Mouse (Mus musculus) CH12.LX (cell line): Measurements from ENCODE around the gene Igsf6. TPM values are rescaled to one million over a fixed set of nuclear protein-coding genes. Genes with fewer than 3 reads are reported as not detected.

Experiments
- DNase-seq: peaks from one replicate; pipeline ENCODE4 v3.0.0-alpha.2; 2013; ENCODE audit errors: extremely low read depth
- H3K27ac ChIP-seq: 2 replicates; pipeline ENCODE4 v1.5.1; 2012; ENCODE audit warnings: low read depth, mild to moderate bottlenecking, control low read depth, moderate library complexity; ENCODE audit not compliant: insufficient read depth
- H3K27me3 ChIP-seq: replicated peaks from 2 replicates; pipeline ENCODE3; 2012; ENCODE audit warnings: inconsistent platforms
- H3K36me3 ChIP-seq, 2 experiments: replicated peaks in 1 of 2; 2 replicates each; pipeline versions ENCODE3 to v1.6.1; 2012; ENCODE audit warnings: inconsistent platforms in 1 of 2, low read length in 1 of 2, mild to moderate bottlenecking in 1 of 2, mixed read lengths in 1 of 2, moderate library complexity in 1 of 2; ENCODE audit not compliant: control insufficient read depth in 1 of 2, insufficient read depth in 1 of 2
- H3K4me1 ChIP-seq, 2 experiments: 2 replicates each; pipeline ENCODE4 v1.6.1; 2012; ENCODE audit warnings: inconsistent platforms in 1 of 2, moderate library complexity in 1 of 2; ENCODE audit not compliant: insufficient read depth in 2 of 2, control insufficient read depth in 1 of 2
- H3K4me2 ChIP-seq: 2 replicates; pipeline ENCODE4 v1.6.1; 2012; ENCODE audit warnings: low read depth, mild to moderate bottlenecking, control low read depth; ENCODE audit not compliant: poor library complexity, insufficient read depth, severe bottlenecking
- H3K4me3 ChIP-seq, 3 experiments: fragments of 150-350 bp in 1 of 3; sonication (generic) in 1 of 3; replicated peaks in 1 of 3; 2 replicates each; pipeline versions ENCODE3 to v1.5.1; 2011 to 2012; ENCODE audit warnings: low read depth in 2 of 3, low read length in 2 of 3, mild to moderate bottlenecking in 2 of 3, moderate library complexity in 2 of 3, control low read depth in 1 of 3, improper control_type of control experiment in 1 of 3, inconsistent platforms in 1 of 3, mixed read lengths in 1 of 3; ENCODE audit not compliant: poor library complexity in 1 of 3
- H3K79me2 ChIP-seq: replicated peaks from 2 replicates; pipeline ENCODE4 v1.6.1; 2012; ENCODE audit warnings: mild to moderate bottlenecking, moderate library complexity; ENCODE audit not compliant: control insufficient read depth, poor library complexity, insufficient read depth, severe bottlenecking; ENCODE audit errors: extremely low read depth
- H3K9ac ChIP-seq: 2 replicates; pipeline ENCODE4 v1.6.1; 2012; ENCODE audit warnings: low read depth, mild to moderate bottlenecking, control low read depth, moderate library complexity; ENCODE audit not compliant: insufficient read depth
- H3K9me3 ChIP-seq: replicated peaks from 2 replicates; pipeline ENCODE3; 2012; ENCODE audit warnings: low read length, inconsistent platforms, mixed read lengths
- BHLHE40 ChIP-seq: IDR thresholded peaks from 2 replicates; pipeline ENCODE4 v1.6.1; 2011; ENCODE audit warnings: mild to moderate bottlenecking, low read depth, low read length, improper control_type of control experiment
- CHD1 ChIP-seq: IDR thresholded peaks from 2 replicates; pipeline ENCODE4 v1.6.1; 2012; ENCODE audit warnings: low read depth, low read length, improper control_type of control experiment, inconsistent platforms
- CHD2 ChIP-seq: IDR thresholded peaks from 2 replicates; pipeline ENCODE4 v1.6.1; 2011; ENCODE audit warnings: low read length, improper control_type of control experiment
- CTCF ChIP-seq, 2 experiments: IDR thresholded peaks in 1 of 2; conservative IDR thresholded peaks in 1 of 2; 2 replicates each; pipeline ENCODE4 v1.5.1; 2011 to 2012; ENCODE audit warnings: low read depth in 2 of 2, low read length in 2 of 2, improper control_type of control experiment in 1 of 2, inconsistent platforms in 1 of 2, mild to moderate bottlenecking in 1 of 2, moderate library complexity in 1 of 2
- E2F4 ChIP-seq: IDR thresholded peaks from 2 replicates; pipeline ENCODE4 v1.6.1; 2011; ENCODE audit warnings: low read depth, low read length, improper control_type of control experiment; ENCODE audit not compliant: insufficient replicate concordance
- ELF1 ChIP-seq: IDR thresholded peaks from 2 replicates; pipeline ENCODE4 v1.6.1; 2014; ENCODE audit warnings: low read depth, mild to moderate bottlenecking, inconsistent platforms, low read length, improper control_type of control experiment
- EP300 ChIP-seq: IDR thresholded peaks from 2 replicates; pipeline ENCODE4 v1.6.1; 2011; ENCODE audit warnings: low read length, improper control_type of control experiment
- ETS1 ChIP-seq: conservative IDR thresholded peaks from 2 replicates; pipeline ENCODE4 v1.6.1; 2012; ENCODE audit warnings: low read depth, mild to moderate bottlenecking, inconsistent platforms, low read length, improper control_type of control experiment, moderate library complexity
- GABPA ChIP-seq: IDR thresholded peaks from 2 replicates; pipeline ENCODE4 v1.6.1; 2012; ENCODE audit warnings: low read depth, low read length, improper control_type of control experiment, inconsistent platforms; ENCODE audit not compliant: insufficient replicate concordance
- HCFC1 ChIP-seq: IDR thresholded peaks from 2 replicates; pipeline ENCODE4 v1.6.1; 2012; ENCODE audit warnings: low read depth, mild to moderate bottlenecking, inconsistent platforms, low read length, improper control_type of control experiment
- IRF4 ChIP-seq: IDR thresholded peaks from 2 replicates; pipeline ENCODE4 v1.6.1; 2014; ENCODE audit warnings: low read depth, mild to moderate bottlenecking, inconsistent platforms, low read length, improper control_type of control experiment
- JUN ChIP-seq: IDR thresholded peaks from 2 replicates; pipeline ENCODE4 v1.6.1; 2011; ENCODE audit warnings: low read depth, mild to moderate bottlenecking, low read length, improper control_type of control experiment, moderate library complexity; ENCODE audit not compliant: insufficient read depth
- JUND ChIP-seq: conservative IDR thresholded peaks from 2 replicates; pipeline ENCODE4 v1.6.1; 2011; ENCODE audit warnings: low read depth, low read length, improper control_type of control experiment
- MAX ChIP-seq: IDR thresholded peaks from 2 replicates; pipeline ENCODE4 v1.6.1; 2011; ENCODE audit warnings: low read length, improper control_type of control experiment
- MXI1 ChIP-seq: IDR thresholded peaks from 2 replicates; pipeline ENCODE4 v1.6.1; 2011; ENCODE audit warnings: mild to moderate bottlenecking, low read depth, low read length, improper control_type of control experiment
- NELFE ChIP-seq: IDR thresholded peaks from 2 replicates; pipeline ENCODE4 v1.6.1; 2011; ENCODE audit warnings: low read depth, low read length, improper control_type of control experiment
- POLR2AphosphoS2 ChIP-seq: IDR thresholded peaks from 2 replicates; pipeline ENCODE4 v1.6.1; 2011; ENCODE audit warnings: low read depth, low read length, improper control_type of control experiment
- SIN3A ChIP-seq: IDR thresholded peaks from 2 replicates; pipeline ENCODE4 v1.6.1; 2012; ENCODE audit warnings: low read length, improper control_type of control experiment, inconsistent platforms
- USF1 ChIP-seq: IDR thresholded peaks from 2 replicates; pipeline ENCODE4 v1.6.1; 2014; ENCODE audit warnings: low read depth, mild to moderate bottlenecking, inconsistent platforms, low read length, improper control_type of control experiment
- USF2 ChIP-seq: conservative IDR thresholded peaks from 2 replicates; pipeline ENCODE4 v1.6.1; 2011; ENCODE audit warnings: low read depth, low read length, improper control_type of control experiment
- ZC3H11A ChIP-seq: IDR thresholded peaks from 2 replicates; pipeline ENCODE4 v1.6.1; 2012; ENCODE audit warnings: low read depth, mild to moderate bottlenecking, inconsistent platforms, low read length, improper control_type of control experiment
- ZKSCAN1 ChIP-seq: IDR thresholded peaks from 2 replicates; pipeline ENCODE4 v1.6.1; 2012; ENCODE audit warnings: low read depth, inconsistent platforms, low read length, improper control_type of control experiment, borderline replicate concordance
- ZMIZ1 ChIP-seq: IDR thresholded peaks from 2 replicates; pipeline ENCODE4 v1.6.1; 2012; ENCODE audit warnings: low read depth, mild to moderate bottlenecking, inconsistent platforms, low read length, improper control_type of control experiment
- ZNF384 ChIP-seq: IDR thresholded peaks from 2 replicates; pipeline ENCODE4 v1.6.1; 2012; ENCODE audit warnings: low read depth, low read length, improper control_type of control experiment, inconsistent platforms
- dilution Hi-C: fragments of 300-500 bp; cut with MboI; formaldehyde crosslinking; loops from 2 replicates; pipeline ENCODE4 v1.14.3; 2020; ENCODE audit warnings: low sequenced_read_pairs; ENCODE audit not compliant: extremely low pct_unique_long_range_greater_than_20kb, extremely low pct_ligation_motif_present
- in situ Hi-C: fragments of 300-500 bp; cut with MboI; formaldehyde crosslinking; loops from 3 replicates; pipeline ENCODE4 v1.14.3; 2019; ENCODE audit warnings: low sequenced_read_pairs, low pct_ligation_motif_present, low pct_unique_long_range_greater_than_20kb, mixed read lengths
- polyA plus RNA-seq: library from polyadenylated mRNA; unstranded; fragments of >175 nt; gene quantifications from 2 replicates; pipeline ENCODE4 v1.2.1, GENCODE M21; 2012; ENCODE audit warnings: low read depth; ENCODE audit not compliant: insufficient read length
- total RNA-seq, 2 experiments: library from RNA; depleted of rRNA; stranded (reverse); fragments of 300-350 nt in 1 of 2; fragments of >200 nt in 1 of 2; gene quantifications; 2 replicates each; pipeline ENCODE4 v1.2.3; 2012 to 2014

Gene Igsf6
- total and polyA plus RNA-seq, 3 experiments: 0.21 TPM; not detected in 2

- TF ChIP-seq ELF1: no peak
- no peak for TF ChIP-seq JUND
- no peak for TF ChIP-seq CHD1
- in situ Hi-C loops: no loop called here
- Histone ChIP-seq H3K9me3 (no peaks in the 10 kb centered on the region), H3K4me1 (peaks cover 0 to 15% of the 10 kb centered on the region in 2 experiments; a peak in 3 of 4 replicates), H3K4me2 (no peak overlapping the region), H3K36me3 (peaks cover 0 to 23% of the 10 kb centered on the region in 2 experiments), H3K27ac (no peak overlapping the region), H3K9ac (no peak overlapping the region), H3K27me3 (no peaks in the 10 kb centered on the region), H3K4me3 (no peak overlapping the region), H3K79me2 (peaks cover 46% of the 10 kb centered on the region)
- dilution Hi-C loops: no loop called here
- no peak for DNase-seq
These were observed 31.4 kb downstream of the Igsf6 start for GRCm38 (mm10) chr7:121043004-121043403.

- H3K4me3 ChIP-seq: no peak overlapping the region
- dilution Hi-C loops (no loop called here), in situ Hi-C loops (no loop called here)
- no peak overlapping the region for H3K9ac ChIP-seq
- peaks cover 0 to 16% of the 10 kb centered on the region in 2 experiments for H3K36me3 ChIP-seq
- no peaks in the 10 kb centered on the region for H3K9me3 ChIP-seq
- no peak overlapping the region for H3K4me2 ChIP-seq
- TF ChIP-seq MXI1: no peak
- TF ChIP-seq E2F4: no peak
- no peak for TF ChIP-seq ZMIZ1
- TF ChIP-seq JUN: no peak
- TF ChIP-seq CTCF (conservative IDR thresholded peaks at IDR 0.05 in 1 of 2, IDR thresholded peaks at IDR 0.05 in 1 of 2; ENCODE audit: low read depth in 2 of 2, low read length in 2 of 2): no peak
- TF ChIP-seq POLR2AphosphoS2: no peak
- no peak for TF ChIP-seq MAX
- no peak for TF ChIP-seq ZNF384
- no peak overlapping the region for H3K27ac ChIP-seq
- DNase-seq: no peak
- peaks cover 54% of the 10 kb centered on the region for H3K79me2 ChIP-seq
- H3K4me1 ChIP-seq: peaks cover 0 to 24% of the 10 kb centered on the region in 2 experiments; a peak in 3 of 4 replicates
- no peaks in the 10 kb centered on the region for H3K27me3 ChIP-seq
These were observed 32.4 kb downstream of the Igsf6 start for GRCm38 (mm10) chr7:121041989-121042388.

GRCm38 (mm10) chr7:121040595-121040994 lies 33.8 kb downstream of the Igsf6 start:
- DNase-seq: no peak
- Histone ChIP-seq H3K36me3 (peaks cover 0 to 15% of the 10 kb centered on the region in 2 experiments), H3K27me3 (no peaks in the 10 kb centered on the region), H3K27ac (no peak overlapping the region), H3K4me1 (peaks cover 4 to 34% of the 10 kb centered on the region in 2 experiments), H3K9ac (no peak overlapping the region), H3K4me2 (0 out of 2 replicates have a peak overlapping the region, but pooled peaks have one; percentile 41), H3K9me3 (no peaks in the 10 kb centered on the region)
- in situ Hi-C loops: no loop called here
- dilution Hi-C loops: no loop called here
- TF ChIP-seq ZC3H11A (no peak), SIN3A (peak; percentile 74), ZKSCAN1 (no peak), JUN (peak; percentile 82), EP300 (peak; percentile 63), CTCF (conservative IDR thresholded peaks at IDR 0.05 in 1 of 2, IDR thresholded peaks at IDR 0.05 in 1 of 2; ENCODE audit: low read depth in 2 of 2, low read length in 2 of 2) (no peak), JUND (peak; percentile 39; the same call in 1 of the 2 replicates), CHD2 (no peak), HCFC1 (no peak), ETS1 (peak; percentile 57; the same call in 1 of the 2 replicates), ZMIZ1 (no peak), USF2 (no peak), IRF4 (0 out of 2 replicates have a peak, but pooled peaks have one; percentile 19), ZNF384 (no peak), USF1 (no peak), NELFE (no peak), BHLHE40 (no peak), E2F4 (no peak), GABPA (no peak)
- TF ChIP-seq, all 38 proteins: peak for 6
- Histone ChIP-seq H3K4me3 (no peak overlapping the region), H3K79me2 (peaks cover 59% of the 10 kb centered on the region)
